Mouse (Mus musculus): ENCODE measurements around the gene Klf8. TPM values are rescaled to one million over a fixed set of nuclear protein-coding genes. Genes with fewer than 3 reads are reported as not detected.

Gene Klf8
- polyA plus RNA-seq (2017; shearing (Covaris generic)), result 1 to 10 TPM in 1 of 2 experiments, under 1 TPM in 1; 0.95 to 1.6 TPM

DNA sequence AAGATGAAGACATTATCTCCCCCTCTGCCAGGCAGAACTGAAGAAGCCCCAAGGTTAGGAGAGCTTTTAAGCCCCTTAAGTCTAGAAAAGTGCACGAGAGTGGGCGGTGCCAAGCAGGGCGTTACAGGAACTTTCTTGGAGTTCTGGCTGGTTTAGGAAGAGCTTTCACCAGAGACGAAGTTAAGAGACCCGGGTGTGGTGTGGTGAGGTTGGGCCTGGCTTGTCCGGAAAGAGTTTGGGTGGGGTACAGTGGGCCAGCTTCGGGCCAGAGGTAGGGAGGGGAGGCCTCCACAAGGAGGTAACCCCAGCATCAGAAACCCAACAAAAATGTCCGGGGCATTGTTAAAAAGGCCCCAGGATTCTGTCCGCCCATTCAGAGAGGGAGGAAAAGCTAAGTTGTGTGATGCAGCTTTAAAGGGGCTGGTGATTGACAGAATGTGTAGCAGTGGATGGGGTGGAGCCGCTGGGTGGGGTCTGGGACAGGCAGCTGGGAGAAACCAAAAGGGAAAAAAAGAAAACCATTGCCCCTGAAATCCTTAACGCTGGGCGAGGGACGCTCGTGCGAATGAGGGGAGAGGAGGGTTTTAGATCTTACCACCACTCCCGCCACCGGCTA, at the start of gene Klf8:
Gene Klf8, plus strand, starts transcription at position 163 of the 616 bp plus-strand sequence.

Other genes with a start within 250 kb of the Klf8 start
- gene Usp51, start 231.0 kb upstream of the Klf8 start, polyA plus RNA-seq (2017; shearing (Covaris generic)), result under 1 TPM in 1 of 2 experiments, not detected in 1; 0.16 TPM
- under 1 TPM in 1 of 2 experiments, not detected in 1; 0.56 TPM for gene Mageh1, start 199.9 kb upstream of the Klf8 start, polyA plus RNA-seq (2017; shearing (Covaris generic))
- gene Foxr2, start 118.7 kb upstream of the Klf8 start, polyA plus RNA-seq (2017; shearing (Covaris generic)), result under 1 TPM in 1 of 2 experiments, not detected in 1; 0.05 TPM
- gene Rragb, start 97.5 kb upstream of the Klf8 start, polyA plus RNA-seq (2017; shearing (Covaris generic)), result 1 to 10 TPM; 7.0 to 7.4 TPM

All from activated CD4-positive, CD25-positive, alpha-beta regulatory T cell (primary cell).